Mouse (Mus musculus) midbrain, embryonic 14.5 days (tissue): ENCODE measurements around the gene Sacm1l. TPM values are rescaled to one million over a fixed set of nuclear protein-coding genes. Genes with fewer than 3 reads are reported as not detected.

Experiments
- ATAC-seq: fragments of 200-750 bp; cut with Nextera tagmentation; 2 replicates; pipeline ENCODE4 v1.8.0; 2017; ENCODE audit warnings: moderate number of reproducible peaks, moderate library complexity; ENCODE audit not compliant: low FRiP score, low TSS enrichment
- DNase-seq: peaks from one replicate; pipeline ENCODE4 v3.0.0-alpha.2; 2015
- H3K27ac ChIP-seq: fragments of 300-500 bp; sonication (generic); replicated peaks from 2 replicates; pipeline ENCODE4 v1.5.1; 2014; ENCODE audit warnings: mild to moderate bottlenecking, low read depth, low read length, moderate library complexity
- H3K27me3 ChIP-seq: fragments of 300-500 bp; sonication (generic); 2 replicates; pipeline ENCODE4 v1.6.1; 2014; ENCODE audit warnings: low read length, control low read depth, mixed read lengths; ENCODE audit not compliant: control insufficient read depth, insufficient read depth
- H3K36me3 ChIP-seq: fragments of 300-500 bp; sonication (generic); 2 replicates; pipeline ENCODE4 v1.6.1; 2014; ENCODE audit warnings: low read length, control low read depth; ENCODE audit not compliant: control insufficient read depth, insufficient read depth
- H3K4me1 ChIP-seq: fragments of 300-500 bp; sonication (generic); 2 replicates; pipeline ENCODE4 v1.6.1; 2014; ENCODE audit warnings: mild to moderate bottlenecking, antibody characterized with exemption, low read length, control low read depth; ENCODE audit not compliant: control insufficient read depth, insufficient read depth
- H3K4me2 ChIP-seq: fragments of 300-500 bp; sonication (generic); 2 replicates; pipeline ENCODE4 v1.6.1; 2014; ENCODE audit warnings: mild to moderate bottlenecking, low read length, moderate library complexity
- H3K4me3 ChIP-seq: fragments of 300-500 bp; sonication (generic); replicated peaks from 2 replicates; pipeline ENCODE4 v1.5.1; 2014; ENCODE audit warnings: low read depth, low read length
- H3K9ac ChIP-seq: fragments of 300-500 bp; sonication (generic); replicated peaks from 2 replicates; pipeline ENCODE4 v1.6.1; 2014; ENCODE audit warnings: mild to moderate bottlenecking, low read length, moderate library complexity
- H3K9me3 ChIP-seq: fragments of 300-500 bp; sonication (generic); 2 replicates; pipeline ENCODE4 v1.6.1; 2016; ENCODE audit warnings: low read length, control low read depth, mixed read lengths; ENCODE audit not compliant: control insufficient read depth
- WGBS: fragments of 180-500 bp; shearing (Covaris S2); extraction: QIAGEN DNeasy Blood & Tissue Kit; methylation state at CpG from one replicate; pipeline ENCODE4 v1.1.7; 2014; 5-methylcytosine and 5-hydroxymethylcytosine counted together
- polyA plus RNA-seq: library from polyadenylated mRNA; unstranded; fragments of >200 nt; fragmentation: Nextera tagmentation; extraction: Ambion mirVana; gene quantifications from 2 replicates; pipeline ENCODE4 v1.2.1, GENCODE M21; 2014

The Sacm1l gene
- polyA plus RNA-seq, 1 experiment from 2014 or later, result 57.0 TPM

- H3K4me3 ChIP-seq, result no peak overlapping the region
- peaks cover 39% of the 10 kb centered on the region for H3K36me3 ChIP-seq
- H3K4me2 ChIP-seq, result no peak overlapping the region
- H3K4me1 ChIP-seq, result no peaks in the 10 kb centered on the region
- no peak overlapping the region for H3K9ac ChIP-seq
- WGBS, result 87% methylated on average over 10 of the region's 10 CpGs
- no peaks in the 10 kb centered on the region for H3K27me3 ChIP-seq
- ATAC-seq (no peak), DNase-seq (no peak)
- H3K27ac ChIP-seq, result no peak overlapping the region
- H3K9me3 ChIP-seq, result no peaks in the 10 kb centered on the region
Measured at GRCm38 (mm10) chr9:123577360-123578192, 48.0 kb downstream of the Sacm1l start.

- Histone ChIP-seq H3K27me3 (no peaks in the 10 kb centered on the region), H3K9me3 (no peaks in the 10 kb centered on the region), H3K4me3 (no peak overlapping the region), H3K9ac (no peak overlapping the region), H3K4me1 (no peaks in the 10 kb centered on the region), H3K36me3 (peaks cover 52% of the 10 kb centered on the region), H3K4me2 (no peak overlapping the region), H3K27ac (no peak overlapping the region)
- WGBS, result 89% methylated on average over 7 of the region's 7 CpGs
- no peak for DNase-seq
- ATAC-seq, result no peak
Measured at GRCm38 (mm10) chr9:123589240-123589910, 59.8 kb downstream of the Sacm1l start.

GRCm38 (mm10) chr9:123595194-123595593 lies 65.6 kb downstream of the Sacm1l start:
- H3K9me3 ChIP-seq, result no peaks in the 10 kb centered on the region
- no peak for ATAC-seq

GRCm38 (mm10) chr9:123596910-123597309 lies 67.4 kb downstream of the Sacm1l start:
- Histone ChIP-seq H3K27me3 (no peaks in the 10 kb centered on the region), H3K9me3 (no peaks in the 10 kb centered on the region), H3K9ac (no peak overlapping the region), H3K4me3 (no peak overlapping the region), H3K36me3 (peaks cover 14% of the 10 kb centered on the region), H3K27ac (no peak overlapping the region), H3K4me1 (no peaks in the 10 kb centered on the region), H3K4me2 (no peak overlapping the region)
- DNase-seq (no peak), ATAC-seq (no peak)
- 97% methylated on average over 2 of the region's 2 CpGs for WGBS

More at GRCm38 (mm10) chr9:123595194-123595593, 65.6 kb downstream of the Sacm1l start:
- Histone ChIP-seq H3K4me2 (no peak overlapping the region), H3K4me1 (no peaks in the 10 kb centered on the region), H3K27ac (no peak overlapping the region), H3K9ac (no peak overlapping the region), H3K4me3 (no peak overlapping the region), H3K36me3 (peaks cover 18% of the 10 kb centered on the region), H3K27me3 (no peaks in the 10 kb centered on the region)
- WGBS, result 97% methylated on average over 4 of the region's 4 CpGs
- DNase-seq, result no peak

GRCm38 (mm10) chr9:123597376-123597775 lies 67.8 kb downstream of the Sacm1l start:
- ATAC-seq, result no peak
- no peak overlapping the region for H3K4me3 ChIP-seq
- H3K9ac ChIP-seq, result no peak overlapping the region
- peaks cover 14% of the 10 kb centered on the region for H3K36me3 ChIP-seq
- WGBS, result 90% methylated on average over 2 of the region's 2 CpGs
- no peak overlapping the region for H3K4me2 ChIP-seq
- no peaks in the 10 kb centered on the region for H3K27me3 ChIP-seq
- no peak overlapping the region for H3K27ac ChIP-seq
- no peak for DNase-seq
- H3K4me1 ChIP-seq, result no peaks in the 10 kb centered on the region
- no peaks in the 10 kb centered on the region for H3K9me3 ChIP-seq

DNA sequence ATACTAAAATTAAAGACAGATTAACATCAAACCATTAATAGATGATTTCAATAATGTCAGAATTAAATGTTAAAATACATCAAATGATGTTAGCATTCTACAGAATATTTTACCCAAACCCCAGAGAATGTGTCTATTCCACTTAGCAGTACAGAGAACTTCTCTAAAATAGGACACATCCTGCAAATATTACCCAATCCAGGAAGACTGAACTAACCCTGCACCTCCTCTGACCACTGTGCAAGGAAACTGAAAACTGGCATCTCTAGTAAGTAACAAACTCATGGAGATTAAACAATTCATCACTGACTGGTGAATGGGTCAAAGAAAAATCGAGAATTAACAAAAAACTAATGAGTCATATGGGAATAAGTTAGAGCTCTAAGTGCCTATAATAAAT lies 72.0 kb downstream of the Sacm1l start:
- H3K4me1 ChIP-seq, result no peaks in the 10 kb centered on the region

DNA sequence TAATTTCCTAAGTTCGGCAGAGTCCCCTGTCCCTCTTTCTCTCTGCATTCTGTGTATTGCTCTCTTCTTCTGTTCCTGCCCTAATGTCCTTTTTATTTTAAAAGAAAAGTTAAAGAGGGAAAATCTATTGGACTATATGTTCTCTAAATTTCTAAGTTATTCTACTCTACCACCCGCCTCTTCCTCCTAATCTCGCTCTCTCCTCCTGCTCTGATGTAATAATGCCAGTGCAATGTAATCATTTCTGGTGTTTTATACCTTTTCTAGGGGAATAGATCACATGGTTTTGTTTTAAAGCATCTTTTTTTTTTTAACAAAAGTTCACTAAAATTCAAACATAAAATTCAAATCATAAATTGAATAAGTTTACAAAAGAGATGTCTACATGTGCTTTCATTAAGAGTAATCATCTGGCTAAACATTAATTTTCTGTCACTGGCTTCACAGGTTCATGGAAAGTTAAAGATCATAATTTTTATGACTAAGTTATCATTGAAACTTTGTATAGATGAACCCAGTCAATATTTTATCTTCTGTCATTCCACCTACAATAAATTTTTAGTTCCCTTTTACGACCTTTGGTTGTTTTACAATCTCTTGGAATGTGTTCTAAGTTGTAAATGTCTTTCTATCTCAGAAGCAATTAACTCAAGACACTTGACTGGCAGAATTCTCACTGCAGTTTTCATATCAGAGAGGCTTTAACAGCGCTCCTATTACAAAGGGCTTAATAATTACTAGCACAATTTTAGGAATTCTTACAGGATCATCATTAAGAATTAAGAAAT lies 90.9 kb downstream of the Sacm1l start:
- Histone ChIP-seq H3K9me3 (no peaks in the 10 kb centered on the region), H3K4me2 (no peak overlapping the region), H3K4me1 (no peaks in the 10 kb centered on the region), H3K36me3 (no peaks in the 10 kb centered on the region), H3K4me3 (no peak overlapping the region), H3K9ac (no peak overlapping the region), H3K27ac (no peak overlapping the region), H3K27me3 (no peaks in the 10 kb centered on the region)
- ATAC-seq (no peak), DNase-seq (no peak)
- WGBS, result 89% methylated on average over 5 of the region's 5 CpGs

More for the DNA sequence above, 72.0 kb downstream of the Sacm1l start:
- Histone ChIP-seq H3K4me2 (no peak overlapping the region), H3K36me3 (peaks cover 3% of the 10 kb centered on the region; the same call in 1 of the 2 replicates), H3K9ac (no peak overlapping the region), H3K27ac (no peak overlapping the region), H3K4me3 (no peak overlapping the region), H3K27me3 (no peaks in the 10 kb centered on the region), H3K9me3 (no peaks in the 10 kb centered on the region)
- DNase-seq (no peak), ATAC-seq (no peak)
- WGBS, result 85% methylated on average over 1 of the region's 1 CpGs

DNA sequence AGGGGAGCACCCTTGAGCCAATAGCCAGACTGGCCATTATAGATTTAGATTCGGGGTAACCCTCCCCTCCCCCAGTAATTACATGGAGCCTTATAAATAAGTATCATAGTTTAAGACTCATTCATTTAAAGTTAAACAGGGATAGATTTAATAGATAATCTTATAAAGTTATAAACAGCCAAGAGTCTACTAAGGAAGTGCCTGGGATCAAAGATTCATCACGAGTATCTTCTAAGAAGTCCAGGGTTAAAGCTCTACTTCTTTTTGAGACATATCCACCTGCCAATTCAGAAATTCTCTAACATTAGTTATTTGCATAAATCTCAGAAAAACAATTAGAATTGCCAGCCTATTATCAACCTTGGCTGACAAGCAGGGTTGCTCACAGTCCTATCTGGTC lies 95.2 kb downstream of the Sacm1l start:
- WGBS, result 83% methylated on average over 2 of the region's 2 CpGs
- H3K4me3 ChIP-seq, result no peak overlapping the region
- H3K9ac ChIP-seq, result no peak overlapping the region
- H3K4me1 ChIP-seq, result no peaks in the 10 kb centered on the region
- ATAC-seq (no peak), DNase-seq (no peak)
- H3K27me3 ChIP-seq, result no peaks in the 10 kb centered on the region
- no peaks in the 10 kb centered on the region for H3K9me3 ChIP-seq
- H3K4me2 ChIP-seq, result no peak overlapping the region
- no peaks in the 10 kb centered on the region for H3K36me3 ChIP-seq
- no peak overlapping the region for H3K27ac ChIP-seq
